In genomic region chr11:85196046-85196445, GRCm38 (mm10) we compare ENCODE assay signal across 42 mouse cellular contexts. TPM values are rescaled to one million over a fixed set of nuclear protein-coding genes. Genes with fewer than 3 reads are reported as not detected.
"Had no signal": no experiment of that assay in that cellular context is flagged by ENCODE, and none has a peak within 500 bp of the region (broad histone marks: within the 10 kb centered on the region; RNA-seq: fewer than 3 reads in every experiment).

No protein-coding gene starts in this region.

- H3K4me1 ChIP-seq: limb, embryonic 10.5 days; limb, embryonic 12.5 days; limb, embryonic 13.5 days; limb, embryonic 15.5 days; liver, embryonic 12.5 days; liver, embryonic 13.5 days; liver, embryonic 15.5 days; lung, embryonic 15.5 days; midbrain, embryonic 10.5 days; midbrain, embryonic 12.5 days; midbrain, embryonic 13.5 days; midbrain, embryonic 15.5 days had no signal

- H3K9me3 ChIP-seq: limb, embryonic 10.5 days; limb, embryonic 12.5 days; limb, embryonic 13.5 days; limb, embryonic 15.5 days; liver, embryonic 12.5 days; liver, embryonic 13.5 days; liver, embryonic 15.5 days; lung, embryonic 15.5 days; megakaryocyte, embryonic 14.5 days; midbrain, embryonic 10.5 days; midbrain, embryonic 12.5 days; midbrain, embryonic 13.5 days; midbrain, embryonic 15.5 days had no signal

- H3K9ac ChIP-seq: limb, embryonic 12.5 days; limb, embryonic 13.5 days; limb, embryonic 15.5 days; liver, embryonic 12.5 days; liver, embryonic 13.5 days; liver, embryonic 14.5 days; liver, embryonic 15.5 days; liver, postnatal 0 days; lung, embryonic 14.5 days; lung, embryonic 15.5 days; midbrain, embryonic 12.5 days; midbrain, embryonic 13.5 days; midbrain, embryonic 15.5 days had no signal

- H3K27ac ChIP-seq: left cerebral cortex, adult 2 months; limb, embryonic 10.5 days; limb, embryonic 12.5 days; limb, embryonic 13.5 days; limb, embryonic 15.5 days; liver, embryonic 12.5 days; liver, embryonic 13.5 days; liver, embryonic 14.5 days; liver, embryonic 15.5 days; lung, embryonic 15.5 days; macrophage; midbrain, embryonic 10.5 days; midbrain, embryonic 12.5 days; midbrain, embryonic 13.5 days; midbrain, embryonic 15.5 days had no signal

- H3K4me3 ChIP-seq: left cerebral cortex, adult 2 months; limb, embryonic 10.5 days; limb, embryonic 12.5 days; limb, embryonic 13.5 days; limb, embryonic 15.5 days; liver, embryonic 12.5 days; liver, embryonic 13.5 days; liver, embryonic 15.5 days; lung, embryonic 15.5 days; megakaryocyte, embryonic 14.5 days; midbrain, embryonic 10.5 days; midbrain, embryonic 12.5 days; midbrain, embryonic 13.5 days; midbrain, embryonic 15.5 days; myocyte had no signal

- H3K4me2 ChIP-seq: limb, embryonic 12.5 days; limb, embryonic 13.5 days; limb, embryonic 15.5 days; liver, embryonic 11.5 days; liver, embryonic 12.5 days; liver, embryonic 13.5 days; liver, embryonic 15.5 days; lung, embryonic 14.5 days; lung, embryonic 15.5 days; midbrain, embryonic 12.5 days; midbrain, embryonic 13.5 days; midbrain, embryonic 15.5 days had no signal

- ATAC-seq: liver, embryonic 12.5 days; liver, postnatal 0 days; lung, postnatal 0 days; midbrain, embryonic 13.5 days; midbrain, embryonic 15.5 days; midbrain, embryonic 16.5 days had no signal

- DNase-seq: left cerebral cortex, postnatal 4 days; liver; liver, embryonic 13.5 days; liver, postnatal 0 days; lung, adult 18-20 months; lung, adult 2 months; lung, embryonic 14.5 days; lung, postnatal 10 days; lung, postnatal 14 days; lung, postnatal 36 days; lung, postnatal 4 days had no signal

- H3K27me3 ChIP-seq: limb, embryonic 12.5 days; limb, embryonic 13.5 days; limb, embryonic 15.5 days; liver, embryonic 12.5 days; liver, embryonic 13.5 days; liver, embryonic 15.5 days; lung, embryonic 15.5 days; megakaryocyte, embryonic 14.5 days; midbrain, embryonic 12.5 days; midbrain, embryonic 13.5 days; midbrain, embryonic 15.5 days had no signal

RNA-seq across cellular contexts. Expression of gene 1700125H20Rik, which starts 25.8 kb away (rescaled TPM):
- total RNA-seq: left cerebral cortex, adult 18-20 months; left cerebral cortex, adult 2 months; left cerebral cortex, adult 8-10 months; left cerebral cortex, postnatal 14 days; left cerebral cortex, postnatal 36 days; liver, adult 2 months; megakaryocyte progenitor cell, adult 5-6 weeks; megakaryocyte, adult 5-6 weeks; megakaryocyte-erythroid progenitor cell, adult 5-6 weeks; midbrain, postnatal 0 days; monocyte, adult 5-6 weeks had no signal
- polyA plus RNA-seq: liver, adult 2 months; liver, embryonic 12.5 days; liver, embryonic 13.5 days; liver, embryonic 15.5 days; liver, embryonic 16.5 days; lung, adult 2 months; lung, embryonic 16.5 days; macrophage; myocyte had no signal
